Mouse (Mus musculus) gastrocnemius, adult 8-10 months (tissue): Measurements from ENCODE around the gene Gm7257. TPM values are rescaled to one million over a fixed set of nuclear protein-coding genes. Genes with fewer than 3 reads are reported as not detected.

Source experiments
- DNase-seq, 2 experiments: peaks; one replicate each; pipeline ENCODE4 v3.0.0; 2022; ENCODE audit warnings: low spot score in 2 of 2
- total RNA-seq, 4 experiments: library from RNA; stranded (reverse); gene quantifications; 2 replicates each; pipeline ENCODE4 v1.2.4; 2022

Gene Gm7257
- total RNA-seq = not detected

DNA sequence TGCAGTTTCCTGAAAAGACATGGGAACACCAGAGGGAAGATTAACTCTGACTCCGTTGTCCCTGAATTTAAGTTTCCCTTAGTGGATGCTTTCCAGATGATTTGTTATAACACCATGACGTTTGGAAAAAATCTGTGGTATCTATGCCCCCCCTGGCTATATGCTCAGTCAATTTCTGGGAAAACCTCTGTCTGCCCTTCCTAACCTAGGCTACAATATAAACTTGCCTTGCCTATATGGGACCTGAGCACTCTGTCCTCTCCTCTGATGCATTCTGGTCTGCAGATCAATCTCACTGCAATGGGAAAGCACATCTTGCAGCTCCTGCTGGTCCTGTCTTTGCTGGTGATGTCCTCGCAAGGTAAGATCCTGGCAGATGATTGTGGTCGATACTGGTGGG is at the start of gene Gm7257:
Gene Gm7257 (plus strand): TSS at position 301 of the 400 bp plus-strand sequence.
- no peak for DNase-seq

DNA sequence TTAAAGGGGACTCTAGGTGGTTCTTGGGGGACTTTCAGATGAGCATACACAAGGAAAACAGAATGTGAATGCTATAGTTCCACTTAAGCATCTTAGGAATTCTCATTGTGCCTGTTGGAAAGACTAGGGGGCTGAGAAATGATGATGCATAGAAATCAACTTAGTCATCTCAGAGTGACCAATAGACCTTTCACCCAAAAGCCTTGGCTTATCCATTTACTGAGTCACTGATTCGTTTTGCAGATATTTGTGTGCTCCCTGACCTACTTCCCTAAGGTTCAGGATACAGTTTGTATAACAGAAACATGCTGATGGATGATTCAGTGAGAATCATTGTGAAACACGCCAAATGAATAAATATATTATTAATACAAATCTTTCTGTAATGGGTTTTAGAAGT is 28.7 kb upstream of the Gm7257 start:
- DNase-seq = no peak

GRCm38 (mm10) chr9:36435051-36435764 is 3.5 kb downstream of the Gm7257 start:
- no peak for DNase-seq

DNA sequence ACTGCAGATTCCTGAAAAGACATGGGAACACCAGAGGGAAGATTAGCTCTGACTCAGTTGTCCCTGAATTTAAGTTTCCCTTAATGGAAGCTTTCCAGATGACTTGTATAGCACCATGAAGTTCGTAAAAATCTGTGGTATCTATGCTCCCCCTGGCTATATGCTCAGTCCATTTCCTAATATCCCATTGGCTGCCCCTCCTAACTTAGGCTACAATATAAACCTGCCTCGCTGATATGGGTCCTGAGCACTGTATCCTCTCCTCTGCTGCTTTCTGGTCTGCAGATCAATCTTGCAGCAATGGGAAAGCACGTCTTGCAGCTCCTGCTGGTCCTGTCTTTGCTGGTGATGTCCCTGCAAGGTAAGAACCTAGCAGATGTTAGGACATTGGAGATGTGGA is 43.7 kb downstream of the Gm7257 start, which contains the start of gene Gm9513:
Gene Gm9513 (plus strand): TSS at position 301 of the 400 bp plus-strand sequence.
- no peak for DNase-seq

Other genes starting within 250 kb of the Gm7257 start
- not detected for gene Gm9513, start 43.8 kb downstream of the Gm7257 start, total RNA-seq
- not detected for gene Gm5615, start 110.1 kb downstream of the Gm7257 start, total RNA-seq
- not detected for gene Gm17689, start 150.8 kb downstream of the Gm7257 start, total RNA-seq
- gene A630095E13Rik, start 211.5 kb downstream of the Gm7257 start, total RNA-seq = not detected